Mouse (Mus musculus): ENCODE data around the gene Acot12.

GRCm38 (mm10) chr13:91725130-91725529, 16.2 kb upstream of the Acot12 start:
- TF ChIP-seq CTCF (IDR thresholded peaks at IDR 0.05; ENCODE audit: borderline replicate concordance, extremely low read depth, insufficient read depth, insufficient read length) (no peak), POLR2A (IDR thresholded peaks at IDR 0.05; ENCODE audit: borderline replicate concordance, extremely low read depth, insufficient read depth, insufficient read length, poor library complexity, severe bottlenecking) (no peak)

Data from brain, embryonic 14.5 days (tissue).